Mouse (Mus musculus): ENCODE measurements around the gene Gm9008.

- TF ChIP-seq POLR2A (IDR thresholded peaks at IDR 0.05; ENCODE audit: borderline replicate concordance, extremely low read depth, insufficient read depth, insufficient read length, poor library complexity, severe bottlenecking), result no peak
- no peak for TF ChIP-seq CTCF (IDR thresholded peaks at IDR 0.05; ENCODE audit: borderline replicate concordance, extremely low read depth, insufficient read depth, insufficient read length)
Measured at GRCm38 (mm10) chr6:76521975-76522641, 24.5 kb upstream of the Gm9008 start.

All from brain, embryonic 14.5 days (tissue).